ENCODE assay signal across 8 mouse cellular contexts in genomic region chr8:84742171-84743053, GRCm38 (mm10). TPM values are rescaled to one million over a fixed set of nuclear protein-coding genes. Genes with fewer than 3 reads are reported as not detected.
A peak's percentile ranks its signal among the peaks of the same experiment; 100 is the strongest.
DNase-seq lines count a peak whose midpoint lies in the region; ATAC-seq and TF ChIP-seq lines count a peak whose summit lies in the region.

No protein-coding gene starts in this region.

- TF ChIP-seq CTCF in lung, adult 2 months (IDR thresholded peaks at IDR 0.05; ENCODE audit: insufficient read depth, low read length): no peak
- peak; percentile 4; the same call in 1 of the 2 replicates for TF ChIP-seq CTCF in lung, embryonic 14.5 days (IDR thresholded peaks at IDR 0.05; ENCODE audit: low read depth)

- H3K27me3 ChIP-seq in forebrain, embryonic 11.5 days (ENCODE audit: control insufficient read depth, insufficient read depth, low read length): peaks cover 76% of the 10 kb centered on the region
- no peaks in the 10 kb centered on the region for H3K27me3 ChIP-seq in lung, embryonic 14.5 days (ENCODE audit: insufficient read depth, low read length)
- no peaks in the 10 kb centered on the region for H3K27me3 ChIP-seq in stomach, embryonic 16.5 days (ENCODE audit: control insufficient read depth, insufficient read depth, low read length)

- intact Hi-C loops in heart, postnatal 10 days (cut with DNase I): no loop called here

- H3K36me3 ChIP-seq in forebrain, embryonic 11.5 days (ENCODE audit: control insufficient read depth, insufficient read depth, low read length): no peaks in the 10 kb centered on the region
- 0 out of 2 replicates have a peak, but pooled peaks cover 5% of the 10 kb centered on the region for H3K36me3 ChIP-seq in lung, embryonic 14.5 days (ENCODE audit: insufficient read depth)
- peaks cover 4% of the 10 kb centered on the region; the same call in 1 of the 2 replicates for H3K36me3 ChIP-seq in stomach, embryonic 16.5 days (ENCODE audit: control insufficient read depth, insufficient read depth, low read length)

- H3K4me1 ChIP-seq in lung, adult 2 months (ENCODE audit: control insufficient read depth, insufficient read depth, low read length): peaks cover 75% of the 10 kb centered on the region
- H3K4me1 ChIP-seq in forebrain, embryonic 11.5 days (replicated peaks; ENCODE audit: control insufficient read depth, insufficient read depth, low read length): peaks cover 62% of the 10 kb centered on the region
- peaks cover 82% of the 10 kb centered on the region for H3K4me1 ChIP-seq in lung, embryonic 14.5 days (ENCODE audit: insufficient read depth)
- H3K4me1 ChIP-seq in stomach, embryonic 16.5 days (ENCODE audit: control insufficient read depth, insufficient read depth, low read length): peaks cover 83% of the 10 kb centered on the region

- H3K9ac ChIP-seq in forebrain, embryonic 11.5 days (ENCODE audit: low read length): peak overlapping the region; percentile 44
- H3K9ac ChIP-seq in lung, embryonic 14.5 days: peak overlapping the region; percentile 44
- H3K9ac ChIP-seq in stomach, embryonic 16.5 days (ENCODE audit: low read length): peak overlapping the region; percentile 69

- peak; percentile 55 for DNase-seq in lung, adult 2 months
- no peak for DNase-seq in lung, postnatal 25 days (ENCODE audit: low spot score)
- DNase-seq in forebrain, embryonic 11.5 days (ENCODE audit: low spot score): peak; percentile 84
- peak; percentile 81 to 84 for DNase-seq in heart, postnatal 10 days
- DNase-seq in lung, embryonic 14.5 days: peak; percentile 85
- no peak for DNase-seq in T-cell, adult 2 months (ENCODE audit: low spot score)
- no peak for DNase-seq in spleen, adult 12 weeks (ENCODE audit: low spot score)

- 33% methylated on average over 32 of the region's 32 CpGs for whole genome bisulfite sequencing in lung, adult 2 months
- 2% methylated on average over 32 of the region's 32 CpGs for WGBS in forebrain, embryonic 11.5 days
- WGBS in lung, embryonic 14.5 days: 10% methylated on average over 32 of the region's 32 CpGs
- WGBS in stomach, embryonic 16.5 days: 24% methylated on average over 32 of the region's 32 CpGs

- no peaks in the 10 kb centered on the region for H3K9me3 ChIP-seq in forebrain, embryonic 11.5 days (ENCODE audit: control insufficient read depth, low read length)
- no peaks in the 10 kb centered on the region for H3K9me3 ChIP-seq in lung, embryonic 14.5 days (ENCODE audit: low read depth, low read length)
- no peaks in the 10 kb centered on the region for H3K9me3 ChIP-seq in stomach, embryonic 16.5 days (replicated peaks; ENCODE audit: control insufficient read depth, low read length)

- no peak for TF ChIP-seq POLR2A in lung, adult 2 months (IDR thresholded peaks at IDR 0.05; ENCODE audit: borderline replicate concordance, extremely low read depth, low read depth, low read length)

- ATAC-seq in forebrain, embryonic 11.5 days (replicated peaks; ENCODE audit: low FRiP score): peak; percentile 39
- ATAC-seq in lung, embryonic 14.5 days (ENCODE audit: insufficient read depth): peak; percentile 70
- peak; percentile 80 for ATAC-seq in stomach, embryonic 16.5 days (ENCODE audit: insufficient read depth, low FRiP score)

- H3K4me2 ChIP-seq in forebrain, embryonic 11.5 days (ENCODE audit: low read depth, low read length, severe bottlenecking): peak overlapping the region; percentile 32; the same call in 1 of the 2 replicates
- peak overlapping the region; percentile 51 for H3K4me2 ChIP-seq in lung, embryonic 14.5 days
- peak overlapping the region; percentile 52 for H3K4me2 ChIP-seq in stomach, embryonic 16.5 days (ENCODE audit: low read depth, low read length)

- no peak overlapping the region for H3K4me3 ChIP-seq in lung, adult 2 months (replicated peaks; ENCODE audit: extremely low read depth, low read depth, low read length)
- H3K4me3 ChIP-seq in forebrain, embryonic 11.5 days (ENCODE audit: low read depth, low read length): no peak overlapping the region
- H3K4me3 ChIP-seq in lung, embryonic 14.5 days (ENCODE audit: low read depth, low read length): no peak overlapping the region
- H3K4me3 ChIP-seq in stomach, embryonic 16.5 days (replicated peaks; ENCODE audit: low read length): peak overlapping the region; percentile 25

- H3K27ac ChIP-seq in forebrain, embryonic 11.5 days (ENCODE audit: low read depth, low read length): peak overlapping the region; percentile 37
- H3K27ac ChIP-seq in lung, embryonic 14.5 days (ENCODE audit: low read depth): peak overlapping the region; percentile 92
- H3K27ac ChIP-seq in stomach, embryonic 16.5 days (ENCODE audit: low read length): peak overlapping the region; percentile 95

RNA-seq across cellular contexts. Expression of gene G430095P16Rik, which starts 19.6 kb away (rescaled TPM):
- polyA plus RNA-seq in lung, adult 2 months (2012; rRNA removed): 2.0 and 2.8 TPM in 2 replicates
- 3.0 and 3.1 TPM in 2 replicates for polyA plus RNA-seq in forebrain, embryonic 11.5 days (2014; fragmentation: Nextera tagmentation; extraction: Ambion mirVana)
- under 1 TPM; 0.50 to 0.89 TPM for total RNA-seq in heart, postnatal 10 days (2021)
- 2.7 and 2.8 TPM in 2 replicates for polyA plus RNA-seq in lung, embryonic 14.5 days (2014; fragmentation: Nextera tagmentation; extraction: Ambion mirVana)
- 3.2 and 4.1 TPM in 2 replicates for polyA plus RNA-seq in stomach, embryonic 16.5 days (2015; fragmentation: Nextera tagmentation; extraction: Ambion mirVana)

RNA-seq across cellular contexts. Expression of gene Lyl1, which starts 41.2 kb away (rescaled TPM):
- 20.2 and 21.9 TPM in 2 replicates for polyA plus RNA-seq in lung, adult 2 months (2012; rRNA removed)
- 5.0 and 5.7 TPM in 2 replicates for polyA plus RNA-seq in forebrain, embryonic 11.5 days (2014; fragmentation: Nextera tagmentation; extraction: Ambion mirVana)
- 1 to 10 TPM; 8.4 to 9.1 TPM for total RNA-seq in heart, postnatal 10 days (2021)
- 12.0 and 12.5 TPM in 2 replicates for polyA plus RNA-seq in lung, embryonic 14.5 days (2014; fragmentation: Nextera tagmentation; extraction: Ambion mirVana)
- 6.0 and 8.3 TPM in 2 replicates for polyA plus RNA-seq in stomach, embryonic 16.5 days (2015; fragmentation: Nextera tagmentation; extraction: Ambion mirVana)

RNA-seq across cellular contexts. Expression of gene Nacc1, which starts 54.8 kb away (rescaled TPM):
- polyA plus RNA-seq in lung, adult 2 months (2012; rRNA removed): 72.5 and 81.8 TPM in 2 replicates
- polyA plus RNA-seq in forebrain, embryonic 11.5 days (2014; fragmentation: Nextera tagmentation; extraction: Ambion mirVana): 34.6 and 37.7 TPM in 2 replicates
- total RNA-seq in heart, postnatal 10 days (2021): 10 to 100 TPM; 50.2 TPM
- polyA plus RNA-seq in lung, embryonic 14.5 days (2014; fragmentation: Nextera tagmentation; extraction: Ambion mirVana): 29.8 and 33.8 TPM in 2 replicates
- polyA plus RNA-seq in stomach, embryonic 16.5 days (2015; fragmentation: Nextera tagmentation; extraction: Ambion mirVana): 14.4 and 14.5 TPM in 2 replicates

RNA-seq across cellular contexts. Expression of gene Trmt1, which starts 56.3 kb away (rescaled TPM):
- polyA plus RNA-seq in lung, adult 2 months (2012; rRNA removed): 87.5 and 99.1 TPM in 2 replicates
- polyA plus RNA-seq in forebrain, embryonic 11.5 days (2014; fragmentation: Nextera tagmentation; extraction: Ambion mirVana): 52.7 and 72.3 TPM in 2 replicates
- 10 to 100 TPM; 40.3 to 40.6 TPM for total RNA-seq in heart, postnatal 10 days (2021)
- 66.1 and 68.6 TPM in 2 replicates for polyA plus RNA-seq in lung, embryonic 14.5 days (2014; fragmentation: Nextera tagmentation; extraction: Ambion mirVana)
- polyA plus RNA-seq in stomach, embryonic 16.5 days (2015; fragmentation: Nextera tagmentation; extraction: Ambion mirVana): 53.7 and 54.1 TPM in 2 replicates

RNA-seq across cellular contexts. Expression of gene Nfix, which starts 57.7 kb away (rescaled TPM):
- 80.1 and 96.2 TPM in 2 replicates for polyA plus RNA-seq in lung, adult 2 months (2012; rRNA removed)
- 7.7 and 8.9 TPM in 2 replicates for polyA plus RNA-seq in forebrain, embryonic 11.5 days (2014; fragmentation: Nextera tagmentation; extraction: Ambion mirVana)
- 100 to 1,000 TPM; 256 to 266 TPM for total RNA-seq in heart, postnatal 10 days (2021)
- 42.3 and 44.1 TPM in 2 replicates for polyA plus RNA-seq in lung, embryonic 14.5 days (2014; fragmentation: Nextera tagmentation; extraction: Ambion mirVana)
- polyA plus RNA-seq in stomach, embryonic 16.5 days (2015; fragmentation: Nextera tagmentation; extraction: Ambion mirVana): 36.5 and 37.8 TPM in 2 replicates

Comparison
In these comparisons a context has a peak if more than half of its experiments do, and no peak if none do; other contexts are left out.
1. DNase-seq: peak in lung, adult 2 months (single experiment), forebrain, embryonic 11.5 days (single experiment), heart, postnatal 10 days (2 of 2) and lung, embryonic 14.5 days (single experiment); none in lung, postnatal 25 days (single experiment), T-cell, adult 2 months (single experiment) and spleen, adult 12 weeks (single experiment).
2. H3K27ac ChIP-seq: peak in every context shown above with its lines; median percentile 95 in stomach, embryonic 16.5 days; 92 in lung, embryonic 14.5 days; 37 in forebrain, embryonic 11.5 days.
3. Peak in every context shown above with its lines, with median percentiles within 50 percentile points of each other: ATAC-seq, H3K4me2 ChIP-seq and H3K9ac ChIP-seq.